Mouse (Mus musculus) layer of hippocampus, adult 6 months (tissue): ENCODE measurements around the gene Dkc1. TPM values are rescaled to one million over a fixed set of nuclear protein-coding genes. Genes with fewer than 3 reads are reported as not detected.

Source experiments
- long read RNA-seq, 2 experiments: library from polyadenylated mRNA; unstranded; transcript quantifications; one replicate each; pipeline ENCODE4 v2.0.0; 2019 to 2020
- polyA plus RNA-seq: library from polyadenylated mRNA; unstranded; fragments of <200 nt; fragmentation: Nextera tagmentation; gene quantifications from 2 replicates; pipeline ENCODE4 v1.2.3, GENCODE M21; 2021

Gene Dkc1
- polyA plus RNA-seq = 34.8 and 36.6 TPM in 2 replicates
- long read RNA-seq, experiment 1, transcript Dkc1-201 (15 exons, 2,804 nt) = major isoform, 11 of 39 reads
- long read RNA-seq, experiment 1, partial matches to known transcripts = 20 of 39 reads
- long read RNA-seq, experiment 1, other reads (novel, unspliced or antisense) = 8 of 39 reads
- long read RNA-seq, experiment 2, transcript Dkc1-201 (15 exons, 2,804 nt) = major isoform, 84 of 164 reads
- long read RNA-seq, experiment 2, partial matches to known transcripts = 48 of 164 reads
- long read RNA-seq, experiment 2, other reads (novel, unspliced or antisense) = 32 of 164 reads

GRCm38 (mm10) chrX:75095369-75096162, at the start of gene Dkc1:
Gene Dkc1 (plus strand): TSS chrX:75095854.

DNA sequence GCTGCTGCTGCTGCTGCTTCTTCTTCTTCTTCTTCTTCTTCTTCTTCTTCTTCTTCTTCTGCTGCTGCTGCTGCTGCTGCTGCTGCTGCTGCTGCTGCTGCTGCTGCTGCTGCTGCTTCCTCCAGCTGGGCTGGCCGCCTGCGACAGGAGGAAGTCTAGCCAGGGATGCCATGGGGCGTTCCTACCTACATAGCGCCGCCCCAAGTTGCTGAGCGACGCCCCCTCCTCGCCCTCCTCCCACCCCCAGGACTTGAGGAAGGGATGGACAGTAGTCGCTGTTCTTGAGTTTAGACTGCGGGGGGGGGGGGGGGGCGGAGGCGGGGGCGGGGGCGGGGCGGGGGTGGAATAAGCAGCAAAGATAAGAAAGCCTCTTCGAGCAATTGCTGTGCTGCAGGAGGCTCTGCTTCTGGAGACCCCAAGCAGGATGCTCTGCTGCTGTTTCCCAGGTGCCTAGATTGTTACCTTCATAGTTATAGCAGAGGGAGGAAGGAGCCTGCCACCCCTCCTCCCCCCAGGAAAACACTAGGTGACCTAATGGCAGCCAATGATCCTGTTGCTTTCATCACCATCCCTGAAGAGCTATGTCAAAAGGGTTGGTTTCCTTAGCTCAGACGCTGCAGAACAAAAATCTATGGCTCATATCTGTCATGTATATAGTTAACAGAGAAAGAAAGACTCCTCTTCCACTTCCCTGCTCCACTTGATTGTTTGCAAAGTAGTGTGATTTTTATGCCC, 10.7 kb upstream of the Dkc1 start, which contains the start of gene Gab3:
TSS of gene Gab3 (minus strand) at position 685 of the 735 bp plus-strand sequence.

DNA sequence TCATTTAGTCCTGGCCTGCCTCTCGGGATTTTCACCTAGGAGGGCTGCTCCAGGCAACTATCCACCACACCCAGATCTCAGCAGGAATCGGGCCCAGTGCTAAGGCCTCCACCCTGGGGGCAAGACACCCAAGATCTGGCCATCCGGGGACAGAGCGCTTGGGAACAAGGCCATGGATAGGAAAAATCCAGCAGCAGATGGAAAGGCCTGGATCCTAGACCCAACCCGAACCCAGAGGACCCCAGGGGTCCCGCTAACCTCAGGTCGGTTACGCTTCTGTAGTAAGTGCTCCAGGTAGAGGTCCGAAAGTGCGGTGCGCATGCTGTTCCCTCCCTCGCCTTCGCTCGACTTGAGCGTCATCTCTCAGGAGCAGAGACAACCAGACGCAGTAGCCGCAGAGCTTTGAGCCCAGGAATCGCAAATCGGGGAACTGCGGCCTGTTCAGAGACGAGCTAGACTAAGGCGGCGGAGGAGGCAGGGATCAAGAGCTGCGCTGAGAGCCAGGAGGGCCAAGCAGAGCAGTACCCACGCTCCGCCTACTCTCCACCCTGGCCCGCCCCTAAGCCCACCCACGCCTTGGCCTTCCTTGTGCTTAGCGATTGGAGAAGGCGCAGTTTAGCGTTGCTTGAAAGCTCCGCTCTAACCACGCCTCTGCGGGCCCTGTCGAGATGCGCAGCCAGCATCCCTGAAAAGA, 35.0 kb downstream of the Dkc1 start, which contains the start of gene Mpp1:
TSS of gene Mpp1 (minus strand) at position 550 of the 694 bp plus-strand sequence.

Other genes starting within 250 kb of the Dkc1 start
- 2.3 and 2.6 TPM in 2 replicates for gene Gab3, start 10.4 kb upstream of the Dkc1 start, polyA plus RNA-seq
- gene Mpp1, start 35.2 kb downstream of the Dkc1 start, polyA plus RNA-seq = 43.6 and 45.0 TPM in 2 replicates
- gene Smim9, start 67.9 kb downstream of the Dkc1 start, polyA plus RNA-seq = not detected in 2 replicates